Mouse (Mus musculus): ENCODE measurements around the gene Naa16.

The Naa16 gene

DNA sequence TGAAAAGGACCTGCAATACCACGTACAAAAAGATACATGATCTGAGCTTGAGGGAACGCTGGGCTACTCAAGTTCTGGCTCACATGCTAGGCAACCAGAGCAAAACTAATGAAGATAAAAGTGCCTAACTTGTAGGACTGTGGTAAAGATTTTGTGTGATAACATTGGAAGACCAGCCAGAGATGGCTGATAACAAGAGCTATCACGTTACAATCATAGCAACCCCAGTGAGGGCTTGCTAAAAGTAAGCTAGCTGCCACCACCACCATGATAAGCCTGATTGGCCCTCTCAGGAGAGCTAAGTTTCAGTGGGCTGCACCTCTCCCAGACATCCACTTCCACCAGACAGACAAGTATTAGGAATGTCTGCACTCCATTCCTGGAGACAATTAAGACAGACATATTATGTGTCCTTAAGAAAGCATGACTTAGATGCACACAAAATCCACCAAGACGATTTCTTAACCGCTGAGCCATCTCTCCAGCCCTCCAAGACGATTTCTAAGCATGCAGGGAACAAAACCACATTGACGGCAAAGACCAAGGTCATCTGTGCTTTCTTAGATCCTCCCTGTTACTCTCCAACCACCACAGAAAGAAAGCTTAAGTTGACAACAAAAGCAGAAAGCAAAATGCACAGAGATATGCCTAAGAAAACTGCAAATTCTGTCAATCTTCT, 92.1 kb downstream of the Naa16 start:
- no peak for DNase-seq (ENCODE audit: low spot score)

DNA sequence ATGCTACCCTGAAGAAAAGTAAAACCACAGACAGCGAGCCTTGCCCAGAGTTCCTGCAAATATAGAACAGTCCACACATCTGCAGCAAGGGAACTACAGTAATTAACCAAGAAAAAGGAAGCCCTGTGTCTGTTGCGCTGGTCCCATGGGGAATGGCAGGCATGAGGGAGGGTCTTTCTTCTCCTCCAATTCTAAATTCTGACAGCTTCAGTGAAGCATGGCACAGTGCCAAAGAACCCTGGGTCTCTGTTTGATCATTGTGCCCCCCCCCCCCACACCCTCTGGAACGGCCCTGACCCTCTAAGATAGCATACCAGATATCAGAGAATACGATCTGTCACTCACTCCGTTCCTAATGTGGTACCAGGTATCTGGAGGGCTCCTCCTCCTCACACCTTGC, 93.7 kb downstream of the Naa16 start:
- DNase-seq (ENCODE audit: low spot score) = no peak

DNA sequence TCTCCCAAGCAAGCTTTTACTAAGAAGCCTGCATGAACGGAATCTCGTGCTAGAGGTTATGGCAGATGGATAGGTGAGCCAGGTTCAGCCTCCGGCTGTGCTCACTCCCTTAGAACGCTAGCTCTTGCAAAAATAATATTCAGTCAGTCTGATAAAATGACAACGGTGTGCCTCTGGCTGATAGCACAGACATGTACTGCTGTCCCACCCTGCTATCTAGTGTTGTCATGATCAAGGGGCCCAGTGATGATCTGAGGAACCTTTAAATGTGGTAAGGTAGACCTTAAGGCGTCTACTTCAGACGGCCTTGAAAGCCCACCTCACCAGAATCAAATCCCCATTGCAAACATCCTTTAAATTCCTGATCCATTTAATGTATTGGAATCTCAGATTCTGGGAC, 94.4 kb downstream of the Naa16 start:
- DNase-seq (ENCODE audit: low spot score) = no peak

DNA sequence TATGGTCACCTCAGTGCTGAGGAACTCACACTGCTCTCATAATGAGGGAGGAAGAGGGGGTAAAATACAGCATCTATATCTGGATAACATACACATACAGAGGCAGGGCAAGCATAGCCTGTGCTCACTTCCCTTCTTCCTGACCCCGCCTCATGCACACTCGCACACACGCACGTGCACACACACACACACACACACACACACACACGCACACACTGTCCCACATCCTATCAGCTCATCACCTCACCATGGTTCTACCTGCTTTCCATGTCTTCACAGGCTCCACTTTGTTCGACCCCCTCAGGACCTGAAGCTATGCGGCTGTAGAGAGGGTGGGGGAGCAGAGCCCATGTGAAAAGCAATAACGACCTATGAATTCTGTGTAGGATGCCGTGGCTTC, 95.0 kb downstream of the Naa16 start:
- no peak for DNase-seq (ENCODE audit: low spot score)

GRCm38 (mm10) chr14:79294950-79295349, 95.6 kb downstream of the Naa16 start:
- no peak for DNase-seq (ENCODE audit: low spot score)

DNA sequence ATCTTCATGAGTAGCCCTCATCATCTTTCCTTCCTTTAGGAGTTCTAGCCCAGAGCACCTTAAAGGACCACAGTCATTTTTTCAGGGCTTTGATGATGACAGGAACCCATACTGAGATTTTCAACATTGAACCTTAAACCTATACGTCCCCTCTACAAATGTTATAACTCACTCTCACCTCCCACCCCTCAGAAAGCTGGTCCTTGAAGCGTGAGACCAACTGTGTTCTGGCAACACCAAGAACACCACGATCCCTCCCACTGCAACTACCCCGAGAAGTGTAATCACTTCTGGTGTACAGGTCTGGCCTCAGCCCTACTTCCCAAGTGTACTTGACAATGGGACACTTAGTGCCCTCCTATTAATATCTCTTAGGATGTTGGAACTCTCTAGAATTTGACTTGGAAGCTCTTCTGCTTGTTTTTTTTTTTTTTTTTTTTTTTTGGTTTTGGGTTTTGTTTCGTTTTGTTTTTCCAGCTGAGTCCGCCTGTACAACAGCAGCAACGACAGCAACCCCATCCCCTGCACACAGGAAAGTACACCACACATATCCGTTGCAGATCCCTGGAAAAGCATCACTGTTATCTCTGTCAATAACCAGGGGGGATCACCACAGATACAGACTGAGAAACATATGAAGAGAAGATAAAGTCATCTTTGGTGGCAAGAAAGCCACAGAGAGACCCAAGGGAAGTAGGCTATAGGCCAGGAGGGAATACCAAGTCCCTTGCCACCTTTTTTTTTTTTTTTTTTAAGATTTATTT, 96.3 kb downstream of the Naa16 start:
- DNase-seq (ENCODE audit: low spot score) = no peak

- no peak for DNase-seq (ENCODE audit: low spot score)
These were observed 97.3 kb downstream of the Naa16 start for GRCm38 (mm10) chr14:79293119-79293780.

DNA sequence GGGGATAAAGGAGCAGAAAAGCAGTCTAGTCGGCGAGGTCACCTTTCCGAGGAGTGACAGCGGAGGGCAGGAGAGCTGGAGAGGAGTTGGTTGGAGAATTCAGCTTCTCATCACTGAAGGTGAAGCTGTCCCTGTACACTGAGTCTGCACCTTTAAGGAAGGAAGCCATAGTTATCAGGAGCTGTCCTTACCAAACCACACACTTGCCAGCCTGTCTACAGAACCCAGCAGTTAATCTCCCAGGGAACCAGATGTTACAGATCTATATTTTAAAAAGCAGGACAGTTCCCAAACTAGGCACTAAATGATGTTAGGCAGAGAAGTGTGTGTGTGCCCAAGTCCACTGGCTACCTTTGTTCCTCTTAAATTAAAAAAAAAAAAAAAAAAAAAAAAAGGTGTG, 98.9 kb downstream of the Naa16 start:
- no peak for DNase-seq (ENCODE audit: low spot score)

GRCm38 (mm10) chr14:79290683-79291425, 99.7 kb downstream of the Naa16 start:
- no peak for DNase-seq (ENCODE audit: low spot score)

DNA sequence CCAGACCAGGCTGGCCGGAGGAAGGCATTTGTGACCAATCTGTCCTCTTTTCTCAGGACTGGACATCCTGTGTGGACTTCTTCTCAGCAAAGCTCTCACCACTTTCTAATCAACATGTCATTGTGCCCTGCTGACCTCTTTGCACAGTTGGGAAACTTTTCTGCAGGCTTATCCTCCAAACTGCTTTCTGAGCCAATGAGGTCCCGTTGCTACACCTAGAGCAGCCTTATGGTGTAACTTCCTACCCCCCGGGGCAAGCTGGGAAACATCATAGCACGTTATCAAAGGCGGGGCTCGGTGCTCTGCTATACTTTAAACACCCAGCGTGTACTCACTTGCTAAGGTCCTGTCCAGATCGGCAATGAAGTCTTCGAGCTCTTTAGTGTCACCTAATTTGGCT, 100.7 kb downstream of the Naa16 start:
- no peak for DNase-seq (ENCODE audit: low spot score)

- no peak for DNase-seq (ENCODE audit: low spot score)
These were observed 102.3 kb downstream of the Naa16 start for GRCm38 (mm10) chr14:79288280-79288679.

- no peak for DNase-seq (ENCODE audit: low spot score)
These were observed 103.2 kb downstream of the Naa16 start for GRCm38 (mm10) chr14:79287251-79287863.

GRCm38 (mm10) chr14:79285549-79285948, 105.0 kb downstream of the Naa16 start:
- DNase-seq (ENCODE audit: low spot score) = no peak

GRCm38 (mm10) chr14:79284616-79285015, 106.0 kb downstream of the Naa16 start:
- no peak for DNase-seq (ENCODE audit: low spot score)

DNA sequence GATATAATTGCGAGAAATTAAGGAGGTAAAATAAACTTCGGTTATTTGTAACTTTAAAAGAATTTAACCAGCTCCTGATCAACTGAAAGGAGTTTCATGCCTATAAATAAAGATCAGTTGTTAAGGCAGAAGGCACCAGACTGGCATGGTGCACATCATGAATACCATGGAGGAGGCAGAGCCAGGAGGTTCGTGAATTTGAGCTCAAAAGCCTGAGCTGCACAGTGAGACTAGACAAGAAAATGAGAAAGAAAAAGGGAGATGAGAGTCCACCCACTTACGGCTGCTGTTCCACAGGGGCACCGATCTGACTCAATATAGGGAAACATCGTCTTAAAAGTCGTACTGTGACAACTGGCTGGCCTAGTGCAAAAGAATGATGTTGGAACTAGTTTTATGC, 106.6 kb downstream of the Naa16 start:
- no peak for DNase-seq (ENCODE audit: low spot score)

GRCm38 (mm10) chr14:79281894-79282553, 108.6 kb downstream of the Naa16 start:
- no peak for DNase-seq (ENCODE audit: low spot score)

DNA sequence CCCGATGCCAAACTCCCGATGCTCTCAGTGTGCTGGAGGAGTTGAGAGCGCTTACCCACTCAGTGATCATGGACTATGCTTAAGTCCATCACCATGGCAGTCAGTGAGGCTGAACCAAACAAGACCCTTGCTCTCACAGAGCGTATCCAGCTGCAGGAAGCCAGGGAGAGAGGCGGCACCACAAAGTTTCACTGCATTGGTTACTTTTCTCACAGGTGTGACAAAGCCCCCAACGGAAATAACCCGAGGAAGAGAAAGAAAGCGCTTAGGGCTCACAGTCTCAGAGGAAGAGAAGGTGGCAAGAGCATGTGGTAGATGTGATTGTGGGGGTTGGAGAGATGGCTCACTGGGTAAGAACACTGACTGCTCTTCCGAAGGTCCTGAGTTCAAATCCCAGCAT, 110.1 kb downstream of the Naa16 start:
- no peak for DNase-seq (ENCODE audit: low spot score)

GRCm38 (mm10) chr14:79279494-79279893, 111.1 kb downstream of the Naa16 start:
- DNase-seq (ENCODE audit: low spot score) = no peak

DNA sequence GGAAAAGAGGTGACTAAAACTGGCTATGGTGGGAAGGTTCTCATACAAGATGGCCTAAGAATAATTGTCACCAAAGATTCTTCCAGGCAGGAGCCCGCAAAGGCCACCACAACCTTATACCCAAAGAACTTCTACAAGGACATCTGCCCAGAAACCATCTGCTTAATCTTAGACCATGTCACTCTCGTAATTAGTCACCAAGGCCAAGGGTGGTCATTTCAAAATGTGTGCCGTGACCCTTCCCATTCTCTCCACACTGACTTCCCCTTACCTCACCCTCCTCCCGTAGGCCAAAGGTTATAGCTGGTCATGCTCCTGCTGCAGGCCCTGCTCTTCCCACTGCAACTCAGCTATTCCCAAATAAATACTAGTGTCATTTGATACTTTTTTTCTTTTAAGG, 111.7 kb downstream of the Naa16 start:
- DNase-seq (ENCODE audit: low spot score) = no peak

DNA sequence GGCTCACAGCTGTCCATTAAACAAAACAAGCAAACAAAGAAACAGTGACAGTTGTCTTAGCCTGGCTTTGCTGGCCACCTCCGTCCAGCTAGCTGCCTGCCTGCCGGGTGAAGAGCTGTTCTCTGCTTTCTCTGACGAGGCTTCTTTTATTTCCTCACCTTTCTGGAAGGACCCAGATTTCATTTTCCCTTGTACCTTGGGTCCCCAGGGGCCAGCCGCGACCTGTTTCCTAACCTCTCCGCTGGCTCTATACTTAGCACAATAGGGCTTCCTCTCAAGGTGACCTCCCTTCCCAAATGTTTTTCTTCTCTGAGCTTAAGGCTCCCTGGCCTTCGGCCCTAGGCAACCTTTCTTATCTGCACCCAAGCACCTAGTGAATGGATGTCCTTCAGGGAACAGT, 112.7 kb downstream of the Naa16 start:
- DNase-seq (ENCODE audit: low spot score) = no peak

DNA sequence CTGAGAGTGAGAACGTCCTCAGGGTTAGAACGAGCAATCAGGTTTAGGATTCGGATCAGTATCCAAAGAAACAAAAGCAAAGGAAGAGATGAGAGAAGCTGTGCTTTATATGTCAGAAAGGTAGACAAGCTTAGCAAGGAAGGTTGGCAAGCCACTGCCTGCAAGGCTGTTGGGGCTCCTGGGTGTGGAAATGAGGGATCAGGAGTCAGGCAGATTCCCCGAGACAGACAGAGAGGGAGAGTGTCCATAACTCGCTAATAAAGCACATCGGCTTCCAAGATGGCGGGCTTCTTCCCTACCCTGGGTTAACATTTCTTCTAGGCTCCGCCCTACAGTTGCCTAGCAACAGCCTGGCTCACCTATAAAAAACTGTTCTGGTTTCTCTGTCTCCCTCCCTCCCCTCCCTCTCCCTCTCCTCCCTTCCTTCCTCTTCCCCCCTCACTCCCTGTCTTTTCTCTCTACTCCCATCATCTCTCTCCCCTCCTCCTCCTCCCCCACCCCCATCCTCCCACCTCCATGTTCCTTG, 114.6 kb downstream of the Naa16 start:
- no peak for DNase-seq (ENCODE audit: low spot score)
